Mouse (Mus musculus): Measurements from ENCODE around the gene Mpv17l2.
A peak's percentile ranks its signal among the peaks of the same experiment; 100 is the strongest.

The Mpv17l2 gene

GRCm38 (mm10) chr8:70768231-70768776 is 7.6 kb upstream of the Mpv17l2 start:
- DNase-seq (ENCODE audit: extremely low read depth, insufficient read length, low spot score): no peak

- DNase-seq (ENCODE audit: extremely low read depth, insufficient read length, low spot score): no peak
Measured at GRCm38 (mm10) chr8:70767503-70767902, 6.8 kb upstream of the Mpv17l2 start.

- DNase-seq (ENCODE audit: extremely low read depth, insufficient read length, low spot score): peak; percentile 88
Measured at GRCm38 (mm10) chr8:70766571-70767440, 6.1 kb upstream of the Mpv17l2 start.

GRCm38 (mm10) chr8:70765838-70766570 is 5.3 kb upstream of the Mpv17l2 start:
- peak; percentile 71 for DNase-seq (ENCODE audit: extremely low read depth, insufficient read length, low spot score)

- no peak for DNase-seq (ENCODE audit: extremely low read depth, insufficient read length, low spot score)
Measured at GRCm38 (mm10) chr8:70765329-70765728, 4.6 kb upstream of the Mpv17l2 start.

GRCm38 (mm10) chr8:70764676-70765075 is 3.9 kb upstream of the Mpv17l2 start:
- no peak for DNase-seq (ENCODE audit: extremely low read depth, insufficient read length, low spot score)

GRCm38 (mm10) chr8:70764026-70764425 is 3.3 kb upstream of the Mpv17l2 start:
- no peak for DNase-seq (ENCODE audit: extremely low read depth, insufficient read length, low spot score)

- DNase-seq (ENCODE audit: extremely low read depth, insufficient read length, low spot score): no peak
Measured at GRCm38 (mm10) chr8:70763354-70763753, 2.6 kb upstream of the Mpv17l2 start.

GRCm38 (mm10) chr8:70762118-70762517 is 1.4 kb upstream of the Mpv17l2 start:
- no peak for DNase-seq (ENCODE audit: extremely low read depth, insufficient read length, low spot score)

- DNase-seq (ENCODE audit: extremely low read depth, insufficient read length, low spot score): no peak
Measured at GRCm38 (mm10) chr8:70760350-70760749, 396 bp downstream of the Mpv17l2 start.

GRCm38 (mm10) chr8:70758616-70759561 is 1.9 kb downstream of the Mpv17l2 start:
- DNase-seq (ENCODE audit: extremely low read depth, insufficient read length, low spot score): peak; percentile 74

- no peak for DNase-seq (ENCODE audit: extremely low read depth, insufficient read length, low spot score)
Measured at GRCm38 (mm10) chr8:70758308-70758615, 2.5 kb downstream of the Mpv17l2 start.

- no peak for DNase-seq (ENCODE audit: extremely low read depth, insufficient read length, low spot score)
Measured at GRCm38 (mm10) chr8:70757523-70758307, 3.0 kb downstream of the Mpv17l2 start.

GRCm38 (mm10) chr8:70756476-70757040 is 4.2 kb downstream of the Mpv17l2 start:
- DNase-seq (ENCODE audit: extremely low read depth, insufficient read length, low spot score): no peak

- DNase-seq (ENCODE audit: extremely low read depth, insufficient read length, low spot score): no peak
Measured at GRCm38 (mm10) chr8:70755661-70756475, 4.9 kb downstream of the Mpv17l2 start.

- peak; percentile 81 for DNase-seq (ENCODE audit: extremely low read depth, insufficient read length, low spot score)
Measured at GRCm38 (mm10) chr8:70754871-70755660, 5.7 kb downstream of the Mpv17l2 start.

GRCm38 (mm10) chr8:70754043-70754870 is 6.5 kb downstream of the Mpv17l2 start, which contains the start of gene Rab3a:
Rab3a (plus strand) TSS chr8:70754679.
- peak; percentile 96 for DNase-seq (ENCODE audit: extremely low read depth, insufficient read length, low spot score)
